11 mouse cellular contexts compared by ENCODE assay signal in genomic region chr6:91489872-91490271, GRCm38 (mm10). TPM values are rescaled to one million over a fixed set of nuclear protein-coding genes. Genes with fewer than 3 reads are reported as not detected.
DNase-seq lines count a peak whose midpoint lies in the region; ATAC-seq lines count a peak whose summit lies in the region.
"Had no signal": no experiment of that assay in that cellular context is flagged by ENCODE, and none has a peak within 500 bp of the region (broad histone marks: within the 10 kb centered on the region; RNA-seq: fewer than 3 reads in every experiment).

No protein-coding gene starts in this region.

- WGBS in forebrain, embryonic 11.5 days = 91% methylated on average over 10 of the region's 10 CpGs
- 90% methylated on average over 10 of the region's 10 CpGs for WGBS in forebrain, embryonic 12.5 days

- H3K4me2 ChIP-seq in forebrain, embryonic 11.5 days (ENCODE audit: low read depth, low read length, severe bottlenecking) = no peak overlapping the region
- H3K4me2 ChIP-seq in forebrain, embryonic 12.5 days = no peak overlapping the region
- H3K4me2 ChIP-seq: limb, embryonic 13.5 days had no signal

- no peak for ATAC-seq in forebrain, embryonic 11.5 days (replicated peaks; ENCODE audit: low FRiP score)
- no peak for ATAC-seq in forebrain, embryonic 12.5 days (ENCODE audit: low FRiP score)
- ATAC-seq: Patski had no signal

- H3K9me3 ChIP-seq in forebrain, embryonic 11.5 days (ENCODE audit: control insufficient read depth, low read length) = no peaks in the 10 kb centered on the region
- no peaks in the 10 kb centered on the region for H3K9me3 ChIP-seq in forebrain, embryonic 12.5 days
- H3K9me3 ChIP-seq: limb, embryonic 13.5 days had no signal

- DNase-seq in forebrain, embryonic 11.5 days (ENCODE audit: low spot score) = peak; percentile 41
- DNase-seq in left cerebral cortex, adult 11 months (ENCODE audit: low spot score) = peak; percentile 34
- DNase-seq in left cerebral cortex, postnatal 10 days (ENCODE audit: extremely low spot score in 1 of 2, low spot score in 2 of 2) = no peak
- peak; percentile 23 for DNase-seq in heart, postnatal 25 days (ENCODE audit: low spot score)
- peak; percentile 16 for DNase-seq in left cerebral cortex, postnatal 4 days
- DNase-seq in cerebellum, adult 18-20 months = no peak
- DNase-seq in cerebellum, adult 8-10 months = no peak
- DNase-seq: adrenal gland, postnatal 36 days had no signal

- H3K36me3 ChIP-seq in forebrain, embryonic 11.5 days (ENCODE audit: control insufficient read depth, insufficient read depth, low read length) = peaks cover 19% of the 10 kb centered on the region
- H3K36me3 ChIP-seq in forebrain, embryonic 12.5 days (replicated peaks) = peaks cover 84% of the 10 kb centered on the region

- intact Hi-C loops in left cerebral cortex, postnatal 10 days (cut with DNase I) = no loop called here
- intact Hi-C loops in heart, postnatal 25 days (cut with DNase I) = no loop called here
- intact Hi-C loops in left cerebral cortex, postnatal 4 days (cut with DNase I) = no loop called here

- H3K9ac ChIP-seq in forebrain, embryonic 11.5 days (ENCODE audit: low read length) = no peak overlapping the region
- H3K9ac ChIP-seq in forebrain, embryonic 12.5 days = no peak overlapping the region
- H3K9ac ChIP-seq: limb, embryonic 13.5 days had no signal

- no peak overlapping the region for H3K27ac ChIP-seq in forebrain, embryonic 11.5 days (ENCODE audit: low read depth, low read length)
- H3K27ac ChIP-seq in forebrain, embryonic 12.5 days = no peak overlapping the region
- H3K27ac ChIP-seq: limb, embryonic 13.5 days had no signal

- H3K4me3 ChIP-seq in forebrain, embryonic 11.5 days (ENCODE audit: low read depth, low read length) = no peak overlapping the region
- H3K4me3 ChIP-seq in forebrain, embryonic 12.5 days (replicated peaks) = no peak overlapping the region
- H3K4me3 ChIP-seq: limb, embryonic 13.5 days had no signal

- no peaks in the 10 kb centered on the region for H3K27me3 ChIP-seq in forebrain, embryonic 11.5 days (ENCODE audit: control insufficient read depth, insufficient read depth, low read length)
- H3K27me3 ChIP-seq in forebrain, embryonic 12.5 days = no peaks in the 10 kb centered on the region
- H3K27me3 ChIP-seq: limb, embryonic 13.5 days; Patski had no signal

- H3K4me1 ChIP-seq in forebrain, embryonic 11.5 days (replicated peaks; ENCODE audit: control insufficient read depth, insufficient read depth, low read length) = no peaks in the 10 kb centered on the region
- peaks cover 4% of the 10 kb centered on the region; the same call in 1 of the 2 replicates for H3K4me1 ChIP-seq in forebrain, embryonic 12.5 days
- H3K4me1 ChIP-seq: limb, embryonic 13.5 days had no signal

RNA-seq across cellular contexts. Expression of gene Tmem43, which starts 16.4 kb away (rescaled TPM):
- 71.0 and 76.5 TPM in 2 replicates for polyA plus RNA-seq in forebrain, embryonic 11.5 days (2014; fragmentation: Nextera tagmentation; extraction: Ambion mirVana)
- 60.8 and 68.8 TPM in 2 replicates for polyA plus RNA-seq in forebrain, embryonic 12.5 days (2016; fragmentation: Nextera tagmentation; extraction: Ambion mirVana)
- 10 to 100 TPM; 26.5 to 30.9 TPM for total RNA-seq in left cerebral cortex, postnatal 10 days (2021)
- total RNA-seq in heart, postnatal 25 days (2021) = 10 to 100 TPM; 23.5 to 26.0 TPM
- 10 to 100 TPM; 38.5 to 46.8 TPM for total RNA-seq in left cerebral cortex, postnatal 4 days (2021)

RNA-seq across cellular contexts. Expression of gene Chchd4, which starts 16.5 kb away (rescaled TPM):
- polyA plus RNA-seq in forebrain, embryonic 11.5 days (2014; fragmentation: Nextera tagmentation; extraction: Ambion mirVana) = 29.6 and 32.8 TPM in 2 replicates
- polyA plus RNA-seq in forebrain, embryonic 12.5 days (2016; fragmentation: Nextera tagmentation; extraction: Ambion mirVana) = 23.9 and 24.2 TPM in 2 replicates
- total RNA-seq in left cerebral cortex, postnatal 10 days (2021) = 10 to 100 TPM; 19.3 to 19.7 TPM
- total RNA-seq in heart, postnatal 25 days (2021) = 10 to 100 TPM; 15.3 to 15.7 TPM
- total RNA-seq in left cerebral cortex, postnatal 4 days (2021) = 10 to 100 TPM; 18.8 to 21.5 TPM

RNA-seq across cellular contexts. Expression of gene Xpc, which starts 25.8 kb away (rescaled TPM):
- 22.5 and 23.1 TPM in 2 replicates for polyA plus RNA-seq in forebrain, embryonic 11.5 days (2014; fragmentation: Nextera tagmentation; extraction: Ambion mirVana)
- 24.4 and 26.7 TPM in 2 replicates for polyA plus RNA-seq in forebrain, embryonic 12.5 days (2016; fragmentation: Nextera tagmentation; extraction: Ambion mirVana)
- 10 to 100 TPM in 1 of 2 experiments, 1 to 10 TPM in 1; 10.0 to 10.3 TPM for total RNA-seq in left cerebral cortex, postnatal 10 days (2021)
- total RNA-seq in heart, postnatal 25 days (2021) = 10 to 100 TPM in 1 of 2 experiments, 1 to 10 TPM in 1; 8.4 to 10.1 TPM
- total RNA-seq in left cerebral cortex, postnatal 4 days (2021) = 10 to 100 TPM; 13.1 to 14.1 TPM

RNA-seq across cellular contexts. Expression of gene Lsm3, which starts 25.9 kb away (rescaled TPM):
- 324 and 325 TPM in 2 replicates for polyA plus RNA-seq in forebrain, embryonic 11.5 days (2014; fragmentation: Nextera tagmentation; extraction: Ambion mirVana)
- 264 and 276 TPM in 2 replicates for polyA plus RNA-seq in forebrain, embryonic 12.5 days (2016; fragmentation: Nextera tagmentation; extraction: Ambion mirVana)
- 10 to 100 TPM; 44.2 to 49.7 TPM for total RNA-seq in left cerebral cortex, postnatal 10 days (2021)
- 10 to 100 TPM; 57.9 to 64.0 TPM for total RNA-seq in heart, postnatal 25 days (2021)
- total RNA-seq in left cerebral cortex, postnatal 4 days (2021) = 10 to 100 TPM; 54.4 to 62.2 TPM

Comparison
In these comparisons a context has a peak if more than half of its experiments do, and no peak if none do; other contexts are left out.
1. DNase-seq: peak in forebrain, embryonic 11.5 days (single experiment), left cerebral cortex, adult 11 months (single experiment), heart, postnatal 25 days (single experiment) and left cerebral cortex, postnatal 4 days (single experiment); none in left cerebral cortex, postnatal 10 days (0 of 2), cerebellum, adult 18-20 months (0 of 2) and cerebellum, adult 8-10 months (single experiment).